Mouse (Mus musculus): ENCODE results near the gene Pak1ip1. TPM values are rescaled to one million over a fixed set of nuclear protein-coding genes. Genes with fewer than 3 reads are reported as not detected.

The Pak1ip1 gene
- polyA plus RNA-seq, 1 experiment from 2014 or later = 78.0 TPM

DNA sequence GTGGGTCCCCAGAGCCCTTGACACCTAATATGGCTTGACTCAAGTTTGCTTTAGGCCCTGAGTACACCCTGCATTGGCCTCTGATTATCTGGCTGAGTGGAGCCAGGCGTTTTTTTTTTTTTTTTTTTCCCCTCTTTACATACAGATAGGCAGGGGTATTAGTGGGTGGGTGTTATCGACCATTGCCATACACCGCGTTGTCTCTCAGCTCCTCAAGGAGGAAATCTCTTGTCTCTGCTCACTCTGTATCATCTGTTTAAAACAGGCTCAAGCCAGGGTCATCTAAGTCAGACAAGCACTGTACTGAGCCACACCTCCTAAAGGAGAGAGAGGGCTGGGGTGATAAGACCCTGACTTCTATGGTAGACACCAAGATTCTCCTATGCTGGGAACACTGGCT lies 17.0 kb downstream of the Pak1ip1 start:
- H3K4me2 ChIP-seq (replicated peaks; ENCODE audit: low read depth, low read length) = no peak overlapping the region; the same call in 1 of the 2 replicates
- 85% methylated on average over 4 of the region's 4 CpGs for WGBS
- H3K4me3 ChIP-seq (ENCODE audit: low read length) = no peak overlapping the region

DNA sequence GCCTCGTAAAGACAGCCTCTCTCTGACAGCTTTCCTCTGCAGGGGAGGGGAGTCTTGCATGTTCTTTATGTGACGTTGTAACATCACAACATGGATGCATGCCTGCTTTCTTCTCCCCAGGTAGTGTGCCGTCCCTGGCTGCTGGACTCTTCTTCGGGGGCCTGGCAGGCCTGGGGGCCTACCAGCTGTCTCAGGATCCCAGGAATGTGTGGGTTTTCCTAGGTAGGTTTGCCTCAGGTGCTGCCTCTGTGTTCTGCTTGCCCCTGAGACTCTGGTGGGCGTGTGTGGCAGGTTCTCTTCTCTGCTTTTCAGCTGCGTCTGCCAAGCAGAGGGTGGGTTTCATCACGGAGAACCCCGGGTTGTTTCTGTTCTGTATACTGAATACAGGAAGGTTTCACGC lies 17.4 kb downstream of the Pak1ip1 start:
- Histone ChIP-seq H3K4me1 (ENCODE audit: control insufficient read depth, insufficient read depth, low read length) (peaks cover 9% of the 10 kb centered on the region), H3K36me3 (ENCODE audit: control insufficient read depth, insufficient read depth, low read length) (peaks cover 40% of the 10 kb centered on the region), H3K9me3 (ENCODE audit: control insufficient read depth, low read length) (no peaks in the 10 kb centered on the region), H3K4me2 (replicated peaks; ENCODE audit: low read depth, low read length) (no peak overlapping the region), H3K9ac (ENCODE audit: low read depth, low read length) (no peak overlapping the region), H3K27me3 (ENCODE audit: control insufficient read depth, insufficient read depth, low read length) (no peaks in the 10 kb centered on the region), H3K4me3 (ENCODE audit: low read length) (no peak overlapping the region), H3K27ac (ENCODE audit: low read depth, low read length) (no peak overlapping the region)
- no peak for ATAC-seq (ENCODE audit: low FRiP score, low TSS enrichment)
- 95% methylated on average over 9 of the region's 9 CpGs for WGBS

More for the DNA sequence above, 17.0 kb downstream of the Pak1ip1 start:
- no peaks in the 10 kb centered on the region for H3K9me3 ChIP-seq (ENCODE audit: control insufficient read depth, low read length)
- H3K36me3 ChIP-seq (ENCODE audit: control insufficient read depth, insufficient read depth, low read length) = peaks cover 41% of the 10 kb centered on the region
- H3K27me3 ChIP-seq (ENCODE audit: control insufficient read depth, insufficient read depth, low read length) = no peaks in the 10 kb centered on the region
- H3K4me1 ChIP-seq (ENCODE audit: control insufficient read depth, insufficient read depth, low read length) = peaks cover 9% of the 10 kb centered on the region
- H3K9ac ChIP-seq (ENCODE audit: low read depth, low read length) = no peak overlapping the region
- ATAC-seq (ENCODE audit: low FRiP score, low TSS enrichment) = no peak
- H3K27ac ChIP-seq (ENCODE audit: low read depth, low read length) = no peak overlapping the region

GRCm38 (mm10) chr13:41018756-41019591 lies 18.2 kb downstream of the Pak1ip1 start:
- H3K4me3 ChIP-seq (ENCODE audit: low read length) = no peak overlapping the region
- ATAC-seq (ENCODE audit: low FRiP score, low TSS enrichment) = no peak
- WGBS = 93% methylated on average over 13 of the region's 13 CpGs
- H3K4me2 ChIP-seq (replicated peaks; ENCODE audit: low read depth, low read length) = no peak overlapping the region
- peaks cover 9% of the 10 kb centered on the region for H3K4me1 ChIP-seq (ENCODE audit: control insufficient read depth, insufficient read depth, low read length)
- H3K27me3 ChIP-seq (ENCODE audit: control insufficient read depth, insufficient read depth, low read length) = no peaks in the 10 kb centered on the region
- no peak overlapping the region for H3K9ac ChIP-seq (ENCODE audit: low read depth, low read length)
- H3K36me3 ChIP-seq (ENCODE audit: control insufficient read depth, insufficient read depth, low read length) = peaks cover 44% of the 10 kb centered on the region
- H3K9me3 ChIP-seq (ENCODE audit: control insufficient read depth, low read length) = no peaks in the 10 kb centered on the region
- no peak overlapping the region for H3K27ac ChIP-seq (ENCODE audit: low read depth, low read length)

DNA sequence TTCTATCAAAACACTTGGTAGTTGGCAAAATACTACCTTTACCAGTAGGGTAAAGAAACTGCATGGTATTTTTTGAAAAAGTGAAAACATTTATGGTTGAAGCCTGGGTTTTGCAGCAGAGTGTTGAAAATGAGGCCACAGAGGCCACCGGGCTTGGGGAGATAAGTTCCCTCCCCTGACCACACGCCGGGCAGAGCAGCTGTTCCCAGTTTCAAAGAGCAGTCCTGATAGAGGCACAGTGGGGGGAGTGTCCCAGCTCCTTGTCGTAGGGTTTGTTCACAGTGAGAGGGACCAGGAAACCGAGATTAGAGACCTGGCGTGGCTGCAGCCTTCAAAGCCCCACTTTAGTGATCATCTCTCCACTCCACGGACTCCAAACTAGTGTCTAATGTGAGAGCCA lies 19.7 kb downstream of the Pak1ip1 start:
- H3K27ac ChIP-seq (ENCODE audit: low read depth, low read length) = no peak overlapping the region
- no peak overlapping the region for H3K9ac ChIP-seq (ENCODE audit: low read depth, low read length)
- 83% methylated on average over 7 of the region's 7 CpGs for WGBS
- no peak overlapping the region for H3K4me3 ChIP-seq (ENCODE audit: low read length)
- peaks cover 9% of the 10 kb centered on the region for H3K4me1 ChIP-seq (ENCODE audit: control insufficient read depth, insufficient read depth, low read length)
- H3K4me2 ChIP-seq (replicated peaks; ENCODE audit: low read depth, low read length) = no peak overlapping the region
- no peaks in the 10 kb centered on the region for H3K27me3 ChIP-seq (ENCODE audit: control insufficient read depth, insufficient read depth, low read length)
- peaks cover 44% of the 10 kb centered on the region for H3K36me3 ChIP-seq (ENCODE audit: control insufficient read depth, insufficient read depth, low read length)
- no peak for ATAC-seq (ENCODE audit: low FRiP score, low TSS enrichment)
- no peaks in the 10 kb centered on the region for H3K9me3 ChIP-seq (ENCODE audit: control insufficient read depth, low read length)

DNA sequence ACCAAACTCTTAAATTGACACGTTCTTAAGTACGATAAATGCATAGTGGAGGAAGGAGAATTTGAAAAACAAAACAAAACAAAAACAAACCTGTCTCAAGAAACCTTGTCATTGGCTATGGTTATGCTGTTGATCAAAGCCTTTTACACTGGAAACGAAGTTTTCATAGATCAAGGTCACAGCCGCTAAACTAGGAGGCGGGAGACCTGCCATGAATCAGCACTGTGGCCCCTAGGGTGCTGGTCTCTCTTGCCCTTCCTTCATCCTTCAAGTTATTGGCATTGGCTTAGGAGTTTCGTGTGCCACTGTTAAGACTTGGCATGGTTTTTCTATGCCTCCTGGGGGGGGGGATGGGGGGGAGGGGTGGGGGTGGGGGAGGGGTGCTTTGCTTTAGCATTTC lies 20.8 kb downstream of the Pak1ip1 start:
- H3K4me3 ChIP-seq (ENCODE audit: low read length) = no peak overlapping the region
- no peak for ATAC-seq (ENCODE audit: low FRiP score, low TSS enrichment)
- peaks cover 9% of the 10 kb centered on the region for H3K4me1 ChIP-seq (ENCODE audit: control insufficient read depth, insufficient read depth, low read length)
- no peaks in the 10 kb centered on the region for H3K27me3 ChIP-seq (ENCODE audit: control insufficient read depth, insufficient read depth, low read length)
- peaks cover 44% of the 10 kb centered on the region for H3K36me3 ChIP-seq (ENCODE audit: control insufficient read depth, insufficient read depth, low read length)
- 86% methylated on average over 6 of the region's 6 CpGs for WGBS
- H3K9ac ChIP-seq (ENCODE audit: low read depth, low read length) = no peak overlapping the region
- no peak overlapping the region for H3K27ac ChIP-seq (ENCODE audit: low read depth, low read length)
- H3K4me2 ChIP-seq (replicated peaks; ENCODE audit: low read depth, low read length) = no peak overlapping the region
- no peaks in the 10 kb centered on the region for H3K9me3 ChIP-seq (ENCODE audit: control insufficient read depth, low read length)

- H3K4me2 ChIP-seq (replicated peaks; ENCODE audit: low read depth, low read length) = no peak overlapping the region
- no peaks in the 10 kb centered on the region for H3K27me3 ChIP-seq (ENCODE audit: control insufficient read depth, insufficient read depth, low read length)
- H3K36me3 ChIP-seq (ENCODE audit: control insufficient read depth, insufficient read depth, low read length) = peaks cover 44% of the 10 kb centered on the region
- H3K9ac ChIP-seq (ENCODE audit: low read depth, low read length) = no peak overlapping the region
- ATAC-seq (ENCODE audit: low FRiP score, low TSS enrichment) = no peak
- no peak overlapping the region for H3K27ac ChIP-seq (ENCODE audit: low read depth, low read length)
- no peak overlapping the region for H3K4me3 ChIP-seq (ENCODE audit: low read length)
- 92% methylated on average over 13 of the region's 13 CpGs for WGBS
- peaks cover 6% of the 10 kb centered on the region for H3K4me1 ChIP-seq (ENCODE audit: control insufficient read depth, insufficient read depth, low read length)
- H3K9me3 ChIP-seq (ENCODE audit: control insufficient read depth, low read length) = no peaks in the 10 kb centered on the region
Measured at GRCm38 (mm10) chr13:41022099-41022498, 21.3 kb downstream of the Pak1ip1 start.

GRCm38 (mm10) chr13:41030098-41030497 lies 29.3 kb downstream of the Pak1ip1 start:
- ATAC-seq (ENCODE audit: low FRiP score, low TSS enrichment) = no peak
- Histone ChIP-seq H3K4me3 (ENCODE audit: low read length) (no peak overlapping the region), H3K27ac (ENCODE audit: low read depth, low read length) (no peak overlapping the region), H3K36me3 (ENCODE audit: control insufficient read depth, insufficient read depth, low read length) (no peaks in the 10 kb centered on the region), H3K9me3 (ENCODE audit: control insufficient read depth, low read length) (no peaks in the 10 kb centered on the region), H3K9ac (ENCODE audit: low read depth, low read length) (no peak overlapping the region), H3K4me1 (ENCODE audit: control insufficient read depth, insufficient read depth, low read length) (no peaks in the 10 kb centered on the region), H3K4me2 (replicated peaks; ENCODE audit: low read depth, low read length) (no peak overlapping the region), H3K27me3 (ENCODE audit: control insufficient read depth, insufficient read depth, low read length) (no peaks in the 10 kb centered on the region)
- 82% methylated on average over 5 of the region's 5 CpGs for WGBS

DNA sequence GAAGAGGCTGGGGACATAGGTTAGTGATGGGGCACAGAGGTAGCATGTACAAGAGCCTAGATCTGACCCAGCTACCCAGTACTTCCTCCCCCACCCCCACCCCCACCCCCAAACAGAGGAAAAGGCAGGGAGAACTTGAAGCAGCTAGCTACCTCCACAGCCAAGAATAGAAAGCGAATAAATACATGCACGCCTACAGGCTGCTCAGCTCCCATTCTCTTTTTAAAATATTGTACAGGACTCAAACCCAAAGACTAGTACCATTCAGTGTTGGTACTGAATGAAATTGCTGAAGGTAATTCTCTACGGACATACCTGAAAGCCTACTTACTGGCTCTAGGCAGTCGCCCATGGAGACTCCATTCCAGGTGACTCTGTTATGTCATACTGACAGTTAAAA lies 41.7 kb downstream of the Pak1ip1 start:
- H3K27me3 ChIP-seq (ENCODE audit: control insufficient read depth, insufficient read depth, low read length) = no peaks in the 10 kb centered on the region
- H3K9me3 ChIP-seq (ENCODE audit: control insufficient read depth, low read length) = no peaks in the 10 kb centered on the region
- H3K4me3 ChIP-seq (ENCODE audit: low read length) = no peak overlapping the region
- no peaks in the 10 kb centered on the region for H3K4me1 ChIP-seq (ENCODE audit: control insufficient read depth, insufficient read depth, low read length)
- H3K9ac ChIP-seq (ENCODE audit: low read depth, low read length) = no peak overlapping the region
- H3K36me3 ChIP-seq (ENCODE audit: control insufficient read depth, insufficient read depth, low read length) = no peaks in the 10 kb centered on the region
- WGBS = 93% methylated on average over 4 of the region's 4 CpGs
- no peak for ATAC-seq (ENCODE audit: low FRiP score, low TSS enrichment)
- no peak overlapping the region for H3K27ac ChIP-seq (ENCODE audit: low read depth, low read length)
- H3K4me2 ChIP-seq (replicated peaks; ENCODE audit: low read depth, low read length) = no peak overlapping the region

DNA sequence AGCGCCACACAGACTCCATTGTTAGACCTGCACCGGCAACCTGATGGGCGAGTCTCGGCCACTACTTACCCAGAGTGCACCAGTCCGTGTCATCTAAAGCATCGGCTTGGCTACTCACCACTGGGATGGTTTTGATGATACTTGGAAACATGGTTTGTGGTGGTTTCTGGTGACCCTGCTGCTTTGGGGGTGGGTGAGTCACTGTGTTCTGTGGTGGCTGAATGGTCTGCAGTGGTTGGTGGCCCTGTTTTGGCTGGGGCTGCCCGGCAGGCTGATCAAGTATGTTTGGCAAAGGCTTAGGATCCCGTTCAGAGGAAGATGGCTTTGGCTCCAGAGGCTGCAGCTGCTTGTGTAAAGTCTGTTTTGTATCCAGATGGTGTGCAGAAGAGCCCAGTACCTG lies 45.1 kb downstream of the Pak1ip1 start:
- Histone ChIP-seq H3K4me2 (replicated peaks; ENCODE audit: low read depth, low read length) (no peak overlapping the region), H3K9ac (ENCODE audit: low read depth, low read length) (no peak overlapping the region), H3K9me3 (ENCODE audit: control insufficient read depth, low read length) (no peaks in the 10 kb centered on the region)

More for the DNA sequence above, 45.1 kb downstream of the Pak1ip1 start:
- H3K4me3 ChIP-seq (ENCODE audit: low read length) = no peak overlapping the region
- H3K27me3 ChIP-seq (ENCODE audit: control insufficient read depth, insufficient read depth, low read length) = no peaks in the 10 kb centered on the region
- H3K27ac ChIP-seq (ENCODE audit: low read depth, low read length) = no peak overlapping the region
- no peak for ATAC-seq (ENCODE audit: low FRiP score, low TSS enrichment)
- H3K4me1 ChIP-seq (ENCODE audit: control insufficient read depth, insufficient read depth, low read length) = no peaks in the 10 kb centered on the region
- WGBS = 92% methylated on average over 8 of the region's 8 CpGs
- H3K36me3 ChIP-seq (ENCODE audit: control insufficient read depth, insufficient read depth, low read length) = no peaks in the 10 kb centered on the region
